Mouse (Mus musculus) kidney, postnatal 14 days (tissue): ENCODE results near the gene Krtcap3.

ENCODE experiments used
- DNase-seq: peaks from one replicate; pipeline ENCODE4 v3.0.0; 2022; ENCODE audit warnings: mixed read lengths

The Krtcap3 gene

DNA sequence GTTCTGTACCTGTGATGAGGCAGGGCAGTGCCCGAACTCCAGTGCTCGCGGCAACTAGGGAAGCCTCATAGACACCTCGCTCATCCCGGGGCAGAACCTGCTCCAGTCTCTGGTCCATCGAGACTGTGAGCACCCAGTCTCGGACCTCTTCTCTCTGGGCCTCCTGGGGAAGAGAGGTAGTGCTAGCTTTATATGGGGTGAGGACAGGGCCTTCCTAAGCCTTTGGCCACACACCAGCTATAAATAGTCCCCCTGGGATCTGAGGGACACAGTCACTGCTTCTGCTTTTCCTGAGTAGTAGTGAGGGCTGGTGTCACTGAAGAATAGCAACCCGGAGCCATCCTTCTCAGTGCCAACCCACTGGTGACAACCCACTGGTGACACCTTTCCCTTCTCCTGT lies 2.3 kb downstream of the Krtcap3 start:
- DNase-seq, result no peak

GRCm38 (mm10) chr5:31254452-31254851 lies 3.0 kb downstream of the Krtcap3 start:
- DNase-seq, result peak; percentile 50

- no peak for DNase-seq
These were observed 3.4 kb downstream of the Krtcap3 start for GRCm38 (mm10) chr5:31254901-31255300.

DNA sequence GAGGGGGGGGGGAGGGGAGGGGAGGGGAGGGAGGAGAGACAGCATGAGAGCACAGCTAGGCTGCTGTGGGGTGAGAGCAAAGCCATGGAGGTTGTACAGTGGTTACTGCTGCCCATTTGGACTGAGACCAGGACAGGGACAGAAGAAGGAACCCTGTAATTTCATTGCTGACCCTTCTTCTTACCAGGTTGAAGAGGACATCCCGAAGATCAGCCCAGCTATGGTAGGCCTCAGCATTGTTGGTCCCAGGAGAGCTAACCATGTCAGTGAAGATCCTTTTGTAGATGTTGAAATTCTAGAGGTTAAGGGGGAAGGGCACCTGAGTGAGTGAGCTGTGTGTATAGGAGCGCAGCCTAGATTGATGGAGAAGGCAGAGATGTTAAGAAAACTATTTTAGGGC lies 3.9 kb downstream of the Krtcap3 start:
- DNase-seq, result no peak

DNA sequence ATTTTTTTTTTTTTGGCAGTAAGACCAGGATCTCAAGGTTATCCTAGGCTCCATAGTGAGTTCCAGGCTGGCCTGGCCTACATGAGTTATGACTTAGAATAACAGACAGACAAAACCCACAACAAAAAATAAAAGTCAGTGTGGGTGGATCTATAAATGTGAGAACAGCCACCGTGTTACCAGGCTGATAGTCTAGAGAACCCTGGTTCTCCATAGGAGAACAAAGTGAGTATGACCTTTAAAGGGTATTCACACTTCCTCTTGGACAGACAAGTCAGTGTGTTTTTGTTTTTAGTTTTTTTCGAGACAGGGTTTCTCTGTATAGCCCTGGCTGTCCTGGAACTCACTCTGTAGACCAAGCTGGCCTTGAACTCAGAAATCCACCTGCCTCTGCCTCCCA lies 4.5 kb downstream of the Krtcap3 start:
- DNase-seq, result no peak

- no peak for DNase-seq
These were observed 6.1 kb downstream of the Krtcap3 start for GRCm38 (mm10) chr5:31257616-31258015.

DNA sequence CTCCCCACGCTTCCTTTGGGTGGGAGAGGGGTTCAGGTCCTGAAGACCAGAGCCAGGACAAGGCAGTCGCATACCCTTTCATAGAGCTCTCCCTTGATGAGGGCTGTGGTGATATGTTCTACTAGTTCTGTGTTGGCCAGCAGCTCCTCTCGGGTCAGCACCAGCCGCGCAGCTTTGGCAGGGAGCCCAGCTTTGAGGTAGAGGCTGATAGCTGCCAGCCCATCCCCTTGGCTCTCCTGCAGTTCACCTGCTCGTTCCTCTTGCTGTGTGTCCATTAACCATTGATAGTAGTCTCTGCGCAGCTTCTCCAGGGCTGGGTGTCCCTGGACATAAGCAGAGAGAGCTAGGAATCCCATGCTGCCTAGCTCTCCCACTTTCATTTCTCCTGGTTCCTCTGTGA lies 14.6 kb downstream of the Krtcap3 start:
- DNase-seq, result no peak

GRCm38 (mm10) chr5:31267686-31268085 lies 16.2 kb downstream of the Krtcap3 start:
- no peak for DNase-seq

- DNase-seq, result no peak
These were observed 21.5 kb downstream of the Krtcap3 start for GRCm38 (mm10) chr5:31273018-31273417.

GRCm38 (mm10) chr5:31279245-31279988 lies 27.9 kb downstream of the Krtcap3 start:
- no peak for DNase-seq

- no peak for DNase-seq
These were observed 36.7 kb downstream of the Krtcap3 start for GRCm38 (mm10) chr5:31288225-31288624.

DNA sequence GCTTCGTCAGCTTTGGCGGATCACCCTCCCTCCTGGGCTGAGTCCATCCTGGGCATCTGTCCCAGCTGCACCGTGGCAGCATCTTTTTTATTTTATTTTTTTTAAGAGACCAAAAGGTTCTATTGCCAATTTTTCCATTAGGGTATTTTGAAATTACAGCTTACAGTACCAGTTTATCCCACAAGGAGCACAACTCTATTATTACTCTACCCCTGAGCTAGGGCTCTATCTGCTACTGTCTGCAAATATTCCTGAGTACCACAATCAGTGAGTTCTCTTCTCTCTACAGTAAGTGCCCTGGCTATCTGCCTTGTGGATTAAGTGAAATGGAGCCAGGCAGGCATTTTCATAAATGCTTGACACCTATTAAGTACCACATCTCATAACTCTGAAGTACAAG lies 37.2 kb downstream of the Krtcap3 start:
- DNase-seq, result no peak

DNA sequence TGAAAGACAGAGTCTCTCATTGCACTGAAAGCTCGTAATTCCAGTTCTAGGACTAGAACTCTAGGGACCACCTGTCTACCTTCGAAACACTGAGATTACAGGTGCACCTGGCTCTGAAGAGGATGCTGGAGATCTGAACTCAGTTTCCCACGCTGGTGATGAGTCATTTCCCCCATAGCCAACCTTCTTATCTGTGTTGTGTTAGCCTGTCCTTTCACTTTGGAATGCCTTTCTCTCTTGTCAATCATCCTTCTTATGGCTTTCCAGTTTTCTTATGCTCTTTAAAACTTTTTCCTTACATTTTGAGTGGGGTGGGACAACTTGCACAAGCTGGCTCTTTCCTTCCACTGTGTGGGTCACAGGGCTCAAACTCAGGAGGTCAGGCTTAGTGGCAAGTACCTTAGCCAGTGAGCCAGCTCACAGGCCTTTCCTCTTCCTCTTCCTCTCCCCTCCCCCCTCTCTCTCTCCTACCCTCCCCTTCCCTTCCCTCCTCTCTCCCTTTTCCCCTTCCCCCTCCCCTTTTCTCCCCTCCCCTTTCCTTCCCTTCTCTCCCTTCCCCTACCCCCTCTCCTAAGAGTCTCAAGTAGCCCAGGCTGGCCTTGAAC lies 38.2 kb downstream of the Krtcap3 start:
- no peak for DNase-seq

GRCm38 (mm10) chr5:31290521-31291360 lies 39.2 kb downstream of the Krtcap3 start, which contains the start of gene Ift172:
Gene Ift172, minus strand, starts transcription at chr5:31291116.
- DNase-seq, result peak; percentile 98

- DNase-seq, result no peak
These were observed 39.8 kb downstream of the Krtcap3 start for GRCm38 (mm10) chr5:31291361-31291688.

GRCm38 (mm10) chr5:31294964-31295605 lies 43.6 kb downstream of the Krtcap3 start:
- DNase-seq, result no peak

DNA sequence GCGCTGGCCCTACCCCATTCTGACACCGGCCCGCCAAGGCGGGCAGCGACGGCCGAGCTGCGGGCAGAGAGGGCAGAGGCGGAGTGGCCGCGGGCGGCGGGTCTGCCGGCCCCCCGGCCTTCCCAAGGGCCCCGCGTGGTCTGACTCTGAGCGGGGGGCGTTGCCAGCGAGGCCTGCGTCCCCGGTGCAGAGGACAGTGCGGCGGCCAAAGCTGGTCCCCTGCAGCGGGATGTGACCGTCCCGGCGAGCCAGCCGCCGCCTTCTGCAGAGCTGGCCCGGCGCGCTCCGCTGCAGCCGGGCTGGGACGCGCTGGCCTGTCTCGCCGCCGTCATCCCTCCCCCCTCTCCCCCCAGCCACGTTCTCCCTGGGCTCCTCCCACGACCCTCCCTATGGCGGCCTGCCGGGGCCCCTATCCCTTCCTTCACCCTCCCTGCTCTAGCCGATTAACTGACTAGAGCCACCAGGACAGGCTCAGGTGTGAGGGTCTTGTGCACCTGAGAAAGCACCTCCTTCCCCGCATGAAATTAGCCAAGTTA lies 44.2 kb downstream of the Krtcap3 start, which contains the start of gene Fndc4:
Fndc4 (minus strand) TSS at position 475 of the 536 bp plus-strand sequence.
- peak; percentile 49 for DNase-seq

- no peak for DNase-seq
These were observed 45.7 kb downstream of the Krtcap3 start, which contains the start of gene Gckr for GRCm38 (mm10) chr5:31297047-31297757. Gene Gckr, plus strand, starts transcription at chr5:31297443.

- peak; percentile 17 for DNase-seq
These were observed 46.5 kb downstream of the Krtcap3 start for GRCm38 (mm10) chr5:31297981-31298380.

GRCm38 (mm10) chr5:31298486-31298885 lies 47.0 kb downstream of the Krtcap3 start:
- no peak for DNase-seq

GRCm38 (mm10) chr5:31301866-31302265 lies 50.4 kb downstream of the Krtcap3 start:
- no peak for DNase-seq
